Mouse (Mus musculus): ENCODE measurements around the gene Zfp64. TPM values are rescaled to one million over a fixed set of nuclear protein-coding genes. Genes with fewer than 3 reads are reported as not detected.

Zfp64 gene
- polyA plus RNA-seq (2016; fragmentation: Nextera tagmentation; extraction: Ambion mirVana) = 41.0 and 42.8 TPM in 2 replicates

- Histone ChIP-seq H3K4me1 (peaks cover 18% of the 10 kb centered on the region), H3K27ac (replicated peaks) (peak within 1 kb of the TSS; percentile 43), H3K36me3 (peaks cover 15% of the 10 kb centered on the region), H3K27me3 (0 out of 2 replicates have a peak, but pooled peaks cover 4% of the 10 kb centered on the region), H3K4me3 (peak within 1 kb of the TSS; percentile 77), H3K9me3 (no peaks in the 10 kb centered on the region), H3K9ac (replicated peaks) (peak within 1 kb of the TSS; percentile 89), H3K4me2 (replicated peaks) (peak within 1 kb of the TSS; percentile 80)
- WGBS = under 1% methylated on average over 52 of the region's 52 CpGs
- peak; percentile 91 for ATAC-seq (ENCODE audit: low FRiP score, low read depth)
Measured at GRCm38 (mm10) chr2:168954835-168955716, at the start of gene Zfp64. Gene Zfp64, minus strand, starts transcription at chr2:168955587.

GRCm38 (mm10) chr2:168992642-168993420 lies 37.4 kb upstream of the Zfp64 start:
- no peak overlapping the region for H3K27ac ChIP-seq (replicated peaks)
- peak; percentile 54; the same call in 1 of the 2 replicates for ATAC-seq (ENCODE audit: low FRiP score, low read depth)
- WGBS = 76% methylated on average over 22 of the region's 22 CpGs
- H3K27me3 ChIP-seq = no peaks in the 10 kb centered on the region
- no peak overlapping the region for H3K9ac ChIP-seq (replicated peaks)
- peaks cover 6% of the 10 kb centered on the region; the same call in 1 of the 2 replicates for H3K4me1 ChIP-seq
- no peak overlapping the region for H3K4me3 ChIP-seq
- H3K36me3 ChIP-seq = no peaks in the 10 kb centered on the region
- no peak overlapping the region for H3K4me2 ChIP-seq (replicated peaks)
- no peaks in the 10 kb centered on the region for H3K9me3 ChIP-seq

- H3K27me3 ChIP-seq = no peaks in the 10 kb centered on the region
- peaks cover 6% of the 10 kb centered on the region; the same call in 1 of the 2 replicates for H3K4me1 ChIP-seq
- H3K4me3 ChIP-seq = no peak overlapping the region
- H3K9ac ChIP-seq (replicated peaks) = no peak overlapping the region
- WGBS = 48% methylated on average over 4 of the region's 4 CpGs
- H3K9me3 ChIP-seq = no peaks in the 10 kb centered on the region
- H3K4me2 ChIP-seq (replicated peaks) = no peak overlapping the region
- peak; percentile 80; the same call in 1 of the 2 replicates for ATAC-seq (ENCODE audit: low FRiP score, low read depth)
- peak overlapping the region; percentile 46; the same call in 1 of the 2 replicates for H3K27ac ChIP-seq (replicated peaks)
- H3K36me3 ChIP-seq = no peaks in the 10 kb centered on the region
Measured at GRCm38 (mm10) chr2:168990957-168991356, 35.6 kb upstream of the Zfp64 start.

DNA sequence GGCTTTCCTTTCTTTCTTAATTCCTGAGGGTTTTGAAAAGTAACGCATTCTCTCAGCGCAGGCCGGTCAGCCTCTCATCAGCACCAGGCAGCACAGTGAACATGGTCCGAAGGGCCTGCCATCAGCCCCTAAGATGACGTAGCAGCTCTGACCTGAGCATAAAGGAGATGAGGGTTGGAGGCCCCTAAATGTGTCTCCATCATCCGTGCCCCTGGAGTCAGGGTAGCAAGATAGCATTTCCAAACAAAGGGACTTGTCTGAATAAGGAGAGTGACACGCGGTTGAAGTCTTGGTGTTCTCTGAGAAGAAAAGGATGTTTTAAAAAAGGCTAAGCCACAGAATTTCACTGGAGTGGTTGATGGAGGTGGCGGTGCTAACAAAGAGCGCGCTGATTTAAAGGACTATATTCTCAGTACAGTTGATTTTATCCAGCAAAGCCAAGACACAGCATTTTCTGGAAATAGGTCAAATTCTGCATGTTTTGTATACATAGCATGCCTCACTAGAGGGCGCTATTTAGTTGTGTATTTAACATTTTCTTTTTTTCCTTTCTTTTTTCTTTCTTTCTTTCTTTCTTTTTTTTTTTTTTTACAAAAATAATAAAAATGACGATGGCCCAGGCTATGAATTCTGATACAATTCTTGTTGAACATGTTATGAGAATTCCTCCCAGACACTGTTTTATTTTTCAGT lies 34.8 kb upstream of the Zfp64 start:
- ATAC-seq (ENCODE audit: low FRiP score, low read depth) = no peak
- Histone ChIP-seq H3K4me3 (no peak overlapping the region), H3K27me3 (no peaks in the 10 kb centered on the region), H3K27ac (replicated peaks) (no peak overlapping the region; the same call in 1 of the 2 replicates), H3K9ac (replicated peaks) (no peak overlapping the region), H3K4me2 (replicated peaks) (no peak overlapping the region), H3K4me1 (peaks cover 6% of the 10 kb centered on the region; the same call in 1 of the 2 replicates), H3K36me3 (no peaks in the 10 kb centered on the region), H3K9me3 (no peaks in the 10 kb centered on the region)
- WGBS = 56% methylated on average over 13 of the region's 13 CpGs

DNA sequence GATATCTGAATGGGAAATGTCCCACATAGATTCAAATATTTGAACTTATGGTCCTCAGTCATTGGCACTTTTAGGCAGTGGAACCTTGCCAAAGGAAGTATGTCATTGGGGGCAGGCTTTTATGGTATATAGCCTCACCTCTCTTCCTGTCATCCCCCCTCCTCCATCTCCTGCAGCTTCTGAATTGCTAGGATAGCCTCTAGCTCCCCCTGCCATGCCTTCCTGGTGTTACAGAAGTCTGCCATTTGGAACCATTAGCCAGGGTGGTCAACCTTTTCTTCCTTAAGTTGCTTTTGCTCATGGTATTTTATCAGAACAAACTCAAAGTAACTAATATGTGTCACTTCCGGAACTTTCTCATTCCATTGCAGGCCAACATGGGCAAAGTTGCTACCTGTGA lies 32.7 kb upstream of the Zfp64 start:
- Histone ChIP-seq H3K4me3 (no peak overlapping the region), H3K9ac (replicated peaks) (no peak overlapping the region), H3K4me2 (replicated peaks) (no peak overlapping the region), H3K27me3 (no peaks in the 10 kb centered on the region), H3K36me3 (no peaks in the 10 kb centered on the region), H3K4me1 (peaks cover 6% of the 10 kb centered on the region; the same call in 1 of the 2 replicates), H3K27ac (replicated peaks) (no peak overlapping the region), H3K9me3 (no peaks in the 10 kb centered on the region)
- no peak for ATAC-seq (ENCODE audit: low FRiP score, low read depth)
- WGBS = 90% methylated on average over 1 of the region's 1 CpGs

- Histone ChIP-seq H3K27ac (replicated peaks) (no peak overlapping the region), H3K27me3 (no peaks in the 10 kb centered on the region), H3K4me3 (no peak overlapping the region), H3K36me3 (no peaks in the 10 kb centered on the region), H3K9me3 (no peaks in the 10 kb centered on the region), H3K9ac (replicated peaks) (no peak overlapping the region), H3K4me2 (replicated peaks) (no peak overlapping the region), H3K4me1 (peaks cover 6% of the 10 kb centered on the region; the same call in 1 of the 2 replicates)
- 84% methylated on average over 13 of the region's 13 CpGs for WGBS
- ATAC-seq (ENCODE audit: low FRiP score, low read depth) = no peak
Measured at GRCm38 (mm10) chr2:168987421-168987820, 32.0 kb upstream of the Zfp64 start.

DNA sequence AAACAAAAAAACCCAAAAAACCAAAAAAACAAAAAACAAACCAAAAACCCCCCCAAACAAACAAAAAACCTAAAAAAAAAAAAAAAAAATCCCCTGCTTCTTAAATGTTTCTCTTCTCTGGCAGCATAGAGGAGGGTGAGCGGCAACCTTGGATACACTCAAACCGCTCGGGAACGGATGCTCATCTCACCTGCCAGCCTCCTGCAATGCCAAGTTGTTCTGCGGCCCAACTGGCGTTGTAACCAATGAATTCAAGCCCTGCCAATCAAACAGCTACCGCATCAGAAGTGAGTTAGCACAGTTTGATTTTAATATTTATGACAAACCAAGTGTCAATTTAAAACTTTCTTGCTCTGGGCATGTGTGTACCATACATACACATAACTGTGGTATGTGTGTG lies 26.6 kb upstream of the Zfp64 start:
- Histone ChIP-seq H3K9me3 (no peaks in the 10 kb centered on the region), H3K9ac (replicated peaks) (no peak overlapping the region), H3K27me3 (no peaks in the 10 kb centered on the region), H3K4me3 (no peak overlapping the region), H3K4me1 (0 out of 2 replicates have a peak, but pooled peaks cover 4% of the 10 kb centered on the region), H3K27ac (replicated peaks) (no peak overlapping the region), H3K36me3 (no peaks in the 10 kb centered on the region), H3K4me2 (replicated peaks) (no peak overlapping the region)
- ATAC-seq (ENCODE audit: low FRiP score, low read depth) = no peak
- WGBS = 98% methylated on average over 7 of the region's 7 CpGs

DNA sequence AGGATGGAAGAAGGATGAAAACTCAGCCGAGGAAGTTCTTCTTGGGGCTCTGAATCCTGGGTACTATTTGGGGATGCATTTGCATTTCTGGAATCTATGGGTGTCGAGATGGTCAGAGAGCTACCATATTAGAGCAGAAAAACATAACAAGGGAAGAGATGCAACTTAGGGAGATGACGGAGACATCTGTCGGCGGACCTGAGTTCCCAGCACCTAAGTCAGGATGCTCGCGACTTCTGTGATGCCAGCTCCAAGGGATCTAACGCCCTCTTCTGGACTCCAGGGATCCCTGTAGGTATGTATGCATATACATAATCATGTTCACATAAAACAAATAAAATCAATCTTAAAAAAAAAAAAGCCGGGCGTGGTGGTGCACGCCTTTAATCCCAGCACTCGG lies 26.1 kb upstream of the Zfp64 start:
- no peaks in the 10 kb centered on the region for H3K27me3 ChIP-seq
- 73% methylated on average over 12 of the region's 12 CpGs for WGBS
- no peak for ATAC-seq (ENCODE audit: low FRiP score, low read depth)
- H3K4me2 ChIP-seq (replicated peaks) = peak overlapping the region; percentile 22; the same call in 1 of the 2 replicates
- 0 out of 2 replicates have a peak overlapping the region, but pooled peaks have one; percentile 4 for H3K4me3 ChIP-seq
- H3K36me3 ChIP-seq = no peaks in the 10 kb centered on the region
- 0 out of 2 replicates have a peak, but pooled peaks cover 4% of the 10 kb centered on the region for H3K4me1 ChIP-seq
- H3K27ac ChIP-seq (replicated peaks) = no peak overlapping the region
- H3K9ac ChIP-seq (replicated peaks) = no peak overlapping the region
- no peaks in the 10 kb centered on the region for H3K9me3 ChIP-seq

DNA sequence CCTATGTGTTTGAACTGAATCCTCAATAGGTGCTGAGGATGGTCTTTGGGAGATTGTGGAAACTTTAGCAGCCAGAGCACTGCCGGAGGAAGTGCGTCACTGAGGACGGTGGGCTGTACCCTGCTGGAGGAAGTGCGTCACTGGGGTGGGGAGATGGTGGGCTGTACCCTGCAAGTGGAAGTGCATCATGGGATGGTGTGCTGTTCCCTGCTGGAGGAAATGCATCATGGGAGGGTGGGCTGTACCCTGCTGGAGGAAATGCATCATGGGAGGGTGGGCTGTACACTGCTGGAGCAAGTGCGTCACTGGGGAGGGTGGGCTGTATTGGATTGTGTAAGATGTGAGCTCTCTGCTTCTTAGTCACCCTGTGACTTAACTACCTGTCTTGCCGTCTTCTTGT lies 25.5 kb upstream of the Zfp64 start:
- no peak overlapping the region for H3K9ac ChIP-seq (replicated peaks)
- 0 out of 2 replicates have a peak, but pooled peaks cover 4% of the 10 kb centered on the region for H3K4me1 ChIP-seq
- peak overlapping the region; percentile 22; the same call in 1 of the 2 replicates for H3K4me2 ChIP-seq (replicated peaks)
- no peaks in the 10 kb centered on the region for H3K27me3 ChIP-seq
- H3K4me3 ChIP-seq = 0 out of 2 replicates have a peak overlapping the region, but pooled peaks have one; percentile 4
- 60% methylated on average over 6 of the region's 6 CpGs for WGBS
- H3K27ac ChIP-seq (replicated peaks) = no peak overlapping the region
- H3K36me3 ChIP-seq = no peaks in the 10 kb centered on the region
- ATAC-seq (ENCODE audit: low FRiP score, low read depth) = peak; percentile 82
- H3K9me3 ChIP-seq = no peaks in the 10 kb centered on the region

- WGBS = 38% methylated on average over 5 of the region's 11 CpGs
- H3K4me1 ChIP-seq = 0 out of 2 replicates have a peak, but pooled peaks cover 4% of the 10 kb centered on the region
- no peak overlapping the region for H3K4me2 ChIP-seq (replicated peaks)
- H3K4me3 ChIP-seq = no peak overlapping the region
- no peak overlapping the region for H3K27ac ChIP-seq (replicated peaks)
- no peaks in the 10 kb centered on the region for H3K9me3 ChIP-seq
- H3K9ac ChIP-seq (replicated peaks) = no peak overlapping the region
- ATAC-seq (ENCODE audit: low FRiP score, low read depth) = no peak
- no peaks in the 10 kb centered on the region for H3K27me3 ChIP-seq
- no peaks in the 10 kb centered on the region for H3K36me3 ChIP-seq
Measured at GRCm38 (mm10) chr2:168979742-168980141, 24.4 kb upstream of the Zfp64 start.

DNA sequence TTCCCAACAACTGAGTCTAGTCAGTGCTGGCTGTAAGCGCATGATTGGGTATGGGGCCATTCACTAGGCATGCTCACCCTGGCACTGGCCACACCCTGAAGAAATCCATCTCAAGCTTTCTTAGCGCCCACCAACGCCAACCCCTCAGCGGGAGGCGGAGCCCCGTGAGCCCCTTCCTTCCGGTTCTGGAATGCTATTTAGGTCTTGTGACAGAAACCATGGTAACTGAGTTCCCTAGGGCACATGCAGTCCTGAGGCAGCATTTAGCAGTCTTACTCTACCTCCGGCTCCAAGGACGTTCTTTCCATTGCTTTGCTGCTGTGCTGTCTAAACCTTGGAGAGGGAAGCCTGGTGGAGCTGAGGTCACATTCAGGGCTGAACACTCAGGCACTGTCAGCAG lies 22.6 kb upstream of the Zfp64 start:
- WGBS = 58% methylated on average over 9 of the region's 9 CpGs
- no peak overlapping the region for H3K4me3 ChIP-seq

More for the DNA sequence above, 22.6 kb upstream of the Zfp64 start:
- Histone ChIP-seq H3K4me1 (0 out of 2 replicates have a peak, but pooled peaks cover 4% of the 10 kb centered on the region), H3K9me3 (no peaks in the 10 kb centered on the region), H3K36me3 (no peaks in the 10 kb centered on the region), H3K27me3 (no peaks in the 10 kb centered on the region), H3K4me2 (replicated peaks) (no peak overlapping the region), H3K27ac (replicated peaks) (no peak overlapping the region), H3K9ac (replicated peaks) (no peak overlapping the region)
- no peak for ATAC-seq (ENCODE audit: low FRiP score, low read depth)
